Mouse (Mus musculus): ENCODE measurements at regions not wholly inside any gene's neighbourhood (a gene's known extent, or its start where the extent isn't known, plus 50 kb on each side); places are given as distances from the start of the nearest gene placed in this dataset.

GRCm38 (mm10) chr8:26804089-26804488 lies 173.0 kb upstream of the Zfp703 start:
- Histone ChIP-seq H3K36me3 (replicated peaks; ENCODE audit: insufficient read depth, low read length) (no peaks in the 10 kb centered on the region), H3K9me3 (ENCODE audit: low read length) (no peaks in the 10 kb centered on the region), H3K27me3 (ENCODE audit: insufficient read depth, low read length) (no peaks in the 10 kb centered on the region), H3K27ac (ENCODE audit: low read depth) (no peak overlapping the region), H3K4me2 (ENCODE audit: low read depth, low read length) (no peak overlapping the region), H3K4me3 (ENCODE audit: low read depth, low read length) (no peak overlapping the region), H3K9ac (replicated peaks) (no peak overlapping the region), H3K4me1 (ENCODE audit: insufficient read depth) (no peaks in the 10 kb centered on the region)
- DNase-seq (no peak), ATAC-seq (no peak)
- TF ChIP-seq CTCF (IDR thresholded peaks at IDR 0.05; ENCODE audit: low read depth) (no peak), EP300 (IDR thresholded peaks at IDR 0.05; ENCODE audit: low read depth) (no peak)
- WGBS (ENCODE audit: insufficient replicate concordance): 41% methylated on average over 9 of the region's 9 CpGs

- DNase-seq (no peak), ATAC-seq (no peak)
- H3K4me3 ChIP-seq (ENCODE audit: low read depth, low read length): no peak overlapping the region
- H3K9me3 ChIP-seq (ENCODE audit: low read length): no peaks in the 10 kb centered on the region
- H3K27ac ChIP-seq (ENCODE audit: low read depth): no peak overlapping the region
- H3K27me3 ChIP-seq (ENCODE audit: insufficient read depth, low read length): no peaks in the 10 kb centered on the region
- H3K36me3 ChIP-seq (replicated peaks; ENCODE audit: insufficient read depth, low read length): no peaks in the 10 kb centered on the region
- no peak overlapping the region for H3K4me2 ChIP-seq (ENCODE audit: low read depth, low read length)
- H3K4me1 ChIP-seq (ENCODE audit: insufficient read depth): no peaks in the 10 kb centered on the region
- TF ChIP-seq CTCF (IDR thresholded peaks at IDR 0.05; ENCODE audit: low read depth) (no peak), EP300 (IDR thresholded peaks at IDR 0.05; ENCODE audit: low read depth) (no peak)
- WGBS (ENCODE audit: insufficient replicate concordance): 55% methylated on average over 7 of the region's 7 CpGs
- H3K9ac ChIP-seq (replicated peaks): no peak overlapping the region
Observed at GRCm38 (mm10) chr8:26804901-26805341, 172.2 kb upstream of the Zfp703 start.

- no peak for ATAC-seq
- Histone ChIP-seq H3K9me3 (ENCODE audit: low read length) (no peaks in the 10 kb centered on the region), H3K27ac (ENCODE audit: low read depth) (no peak overlapping the region), H3K9ac (replicated peaks) (no peak overlapping the region), H3K27me3 (ENCODE audit: insufficient read depth, low read length) (no peaks in the 10 kb centered on the region), H3K36me3 (replicated peaks; ENCODE audit: insufficient read depth, low read length) (no peaks in the 10 kb centered on the region), H3K4me1 (ENCODE audit: insufficient read depth) (no peaks in the 10 kb centered on the region), H3K4me2 (ENCODE audit: low read depth, low read length) (no peak overlapping the region), H3K4me3 (ENCODE audit: low read depth, low read length) (no peak overlapping the region)
- TF ChIP-seq CTCF (IDR thresholded peaks at IDR 0.05; ENCODE audit: low read depth) (no peak), EP300 (IDR thresholded peaks at IDR 0.05; ENCODE audit: low read depth) (no peak)
- no peak for DNase-seq
- WGBS (ENCODE audit: insufficient replicate concordance): 33% methylated on average over 6 of the region's 6 CpGs
Observed at GRCm38 (mm10) chr8:26805371-26805821, 171.7 kb upstream of the Zfp703 start.

- no peak for ATAC-seq
- H3K27me3 ChIP-seq (ENCODE audit: insufficient read depth, low read length): no peaks in the 10 kb centered on the region
- no peak overlapping the region for H3K27ac ChIP-seq (ENCODE audit: low read depth)
- WGBS (ENCODE audit: insufficient replicate concordance): 28% methylated on average over 11 of the region's 11 CpGs
- no peak for TF ChIP-seq EP300 (IDR thresholded peaks at IDR 0.05; ENCODE audit: low read depth)
- no peak for TF ChIP-seq CTCF (IDR thresholded peaks at IDR 0.05; ENCODE audit: low read depth)
- no peak overlapping the region for H3K4me2 ChIP-seq (ENCODE audit: low read depth, low read length)
- H3K9me3 ChIP-seq (ENCODE audit: low read length): no peaks in the 10 kb centered on the region
- H3K36me3 ChIP-seq (replicated peaks; ENCODE audit: insufficient read depth, low read length): no peaks in the 10 kb centered on the region
- no peak for DNase-seq
- no peaks in the 10 kb centered on the region for H3K4me1 ChIP-seq (ENCODE audit: insufficient read depth)
- H3K4me3 ChIP-seq (ENCODE audit: low read depth, low read length): no peak overlapping the region
- H3K9ac ChIP-seq (replicated peaks): no peak overlapping the region
Observed at GRCm38 (mm10) chr8:26808111-26808651, 168.9 kb upstream of the Zfp703 start.

GRCm38 (mm10) chr8:26808771-26809170 lies 168.4 kb upstream of the Zfp703 start:
- no peak overlapping the region for H3K9ac ChIP-seq (replicated peaks)
- H3K4me2 ChIP-seq (ENCODE audit: low read depth, low read length): no peak overlapping the region
- no peaks in the 10 kb centered on the region for H3K4me1 ChIP-seq (ENCODE audit: insufficient read depth)
- no peak for TF ChIP-seq CTCF (IDR thresholded peaks at IDR 0.05; ENCODE audit: low read depth)
- TF ChIP-seq EP300 (IDR thresholded peaks at IDR 0.05; ENCODE audit: low read depth): no peak
- H3K36me3 ChIP-seq (replicated peaks; ENCODE audit: insufficient read depth, low read length): no peaks in the 10 kb centered on the region
- H3K27me3 ChIP-seq (ENCODE audit: insufficient read depth, low read length): no peaks in the 10 kb centered on the region
- no peak for ATAC-seq
- no peak overlapping the region for H3K27ac ChIP-seq (ENCODE audit: low read depth)
- H3K9me3 ChIP-seq (ENCODE audit: low read length): no peaks in the 10 kb centered on the region
- DNase-seq: no peak
- H3K4me3 ChIP-seq (ENCODE audit: low read depth, low read length): no peak overlapping the region
- WGBS (ENCODE audit: insufficient replicate concordance): 34% methylated on average over 3 of the region's 3 CpGs

GRCm38 (mm10) chr8:26809943-26810342 lies 167.2 kb upstream of the Zfp703 start:
- ATAC-seq: no peak
- H3K9me3 ChIP-seq (ENCODE audit: low read length): no peaks in the 10 kb centered on the region

More at GRCm38 (mm10) chr8:26809943-26810342, 167.2 kb upstream of the Zfp703 start:
- 63% methylated on average over 7 of the region's 7 CpGs for WGBS (ENCODE audit: insufficient replicate concordance)
- no peak overlapping the region for H3K27ac ChIP-seq (ENCODE audit: low read depth)
- no peaks in the 10 kb centered on the region for H3K4me1 ChIP-seq (ENCODE audit: insufficient read depth)
- H3K4me3 ChIP-seq (ENCODE audit: low read depth, low read length): no peak overlapping the region
- H3K4me2 ChIP-seq (ENCODE audit: low read depth, low read length): no peak overlapping the region
- H3K9ac ChIP-seq (replicated peaks): no peak overlapping the region
- H3K27me3 ChIP-seq (ENCODE audit: insufficient read depth, low read length): no peaks in the 10 kb centered on the region
- TF ChIP-seq CTCF (IDR thresholded peaks at IDR 0.05; ENCODE audit: low read depth) (no peak), EP300 (IDR thresholded peaks at IDR 0.05; ENCODE audit: low read depth) (no peak)
- no peaks in the 10 kb centered on the region for H3K36me3 ChIP-seq (replicated peaks; ENCODE audit: insufficient read depth, low read length)
- no peak for DNase-seq
